8 mouse cellular contexts compared by ENCODE assay signal in the genomic region with DNA sequence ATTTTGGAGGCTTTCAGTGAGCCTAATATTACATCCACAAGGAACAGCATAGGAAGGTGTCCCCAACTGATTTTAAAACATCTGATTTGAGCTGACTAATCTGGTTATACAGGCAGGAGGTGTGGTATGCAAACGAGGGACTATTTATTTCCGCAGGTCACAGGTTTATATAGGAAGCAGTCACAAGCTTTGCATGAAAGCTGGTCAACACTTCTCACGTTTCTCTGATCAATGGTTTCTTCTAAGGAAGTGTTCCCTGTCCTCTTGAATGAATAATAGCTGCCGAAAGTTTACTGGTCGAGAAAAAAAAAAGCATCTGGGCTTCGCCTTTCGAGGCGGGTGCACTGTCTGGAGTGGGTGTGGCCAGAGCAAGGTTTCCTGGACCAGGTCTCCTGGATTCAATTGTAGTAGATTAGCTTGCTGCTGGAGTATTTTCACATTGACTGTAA. TPM values are rescaled to one million over a fixed set of nuclear protein-coding genes. Genes with fewer than 3 reads are reported as not detected.
DNase-seq lines count a peak whose midpoint lies in the region; ATAC-seq lines count a peak whose summit lies in the region.

No protein-coding gene starts in this region.

- no peaks in the 10 kb centered on the region for H3K9me3 ChIP-seq in heart, embryonic 12.5 days (replicated peaks)
- H3K9me3 ChIP-seq in kidney, embryonic 16.5 days (ENCODE audit: low read length), result peaks cover 4% of the 10 kb centered on the region; the same call in 1 of the 2 replicates

- H3K9ac ChIP-seq in heart, embryonic 12.5 days, result no peak overlapping the region
- peak overlapping the region; percentile 23; the same call in 1 of the 2 replicates for H3K9ac ChIP-seq in kidney, embryonic 16.5 days (replicated peaks; ENCODE audit: low read length)

- no peak overlapping the region; the same call in 1 of the 2 replicates for H3K27ac ChIP-seq in heart, embryonic 12.5 days (ENCODE audit: poor library complexity, severe bottlenecking)
- 0 out of 2 replicates have a peak overlapping the region, but pooled peaks have one; percentile 12 for H3K27ac ChIP-seq in kidney, embryonic 16.5 days (ENCODE audit: low read length)

- 16% methylated on average over 8 of the region's 8 CpGs for WGBS in heart, embryonic 12.5 days
- WGBS in kidney, embryonic 16.5 days, result 14% methylated on average over 8 of the region's 8 CpGs

- H3K27me3 ChIP-seq in heart, embryonic 12.5 days (replicated peaks), result no peaks in the 10 kb centered on the region
- no peaks in the 10 kb centered on the region for H3K27me3 ChIP-seq in kidney, embryonic 16.5 days (ENCODE audit: insufficient read depth, low read length)

- ATAC-seq in heart, embryonic 12.5 days (ENCODE audit: insufficient number of reproducible peaks, low FRiP score), result no peak
- no peak for ATAC-seq in kidney, embryonic 16.5 days (ENCODE audit: low FRiP score, low TSS enrichment)

- H3K36me3 ChIP-seq in heart, embryonic 12.5 days, result peaks cover 23% of the 10 kb centered on the region
- H3K36me3 ChIP-seq in kidney, embryonic 16.5 days (ENCODE audit: insufficient read depth, low read length), result peaks cover 13% of the 10 kb centered on the region

- H3K4me1 ChIP-seq in heart, embryonic 12.5 days (replicated peaks), result peaks cover 21% of the 10 kb centered on the region
- peaks cover 16% of the 10 kb centered on the region for H3K4me1 ChIP-seq in kidney, embryonic 16.5 days (ENCODE audit: insufficient read depth, low read length)

- H3K4me2 ChIP-seq in heart, embryonic 12.5 days, result peak overlapping the region; percentile 84
- H3K4me2 ChIP-seq in kidney, embryonic 16.5 days (replicated peaks; ENCODE audit: low read depth, low read length), result peak overlapping the region; percentile 66

- DNase-seq in heart, adult 11 months, result peak; percentile 90
- DNase-seq in heart, postnatal 25 days (ENCODE audit: low spot score), result no peak
- peak; percentile 46 for DNase-seq in c-Kit-positive CD71-positive TER-119-negative erythroid progenitor cells, embryonic 14.5 days (ENCODE audit: low read depth)
- DNase-seq in lung, postnatal 25 days (ENCODE audit: low spot score), result peak; percentile 8
- peak; percentile 32 for DNase-seq in yolk sac, embryonic 10.5 days (ENCODE audit: low spot score)
- no peak for DNase-seq in urinary bladder, adult 18-20 months (ENCODE audit: low spot score in 2 of 2)

- peak overlapping the region; percentile 79 for H3K4me3 ChIP-seq in heart, embryonic 12.5 days
- peak overlapping the region; percentile 69 for H3K4me3 ChIP-seq in kidney, embryonic 16.5 days (ENCODE audit: low read length)

- intact Hi-C loops in heart, postnatal 25 days (cut with DNase I), result no loop called here

RNA-seq across cellular contexts. Expression of a gene that starts 1.0 kb away (rescaled TPM):
- 10 to 100 TPM; 12.5 TPM for total RNA-seq in heart, postnatal 25 days (2021)
- polyA plus RNA-seq in heart, embryonic 12.5 days (2016; fragmentation: Nextera tagmentation; extraction: Ambion mirVana), result 11.4 and 12.3 TPM in 2 replicates
- polyA plus RNA-seq in kidney, embryonic 16.5 days (2015; fragmentation: Nextera tagmentation; extraction: Ambion mirVana), result 11.7 and 12.2 TPM in 2 replicates

Comparison
In these comparisons a context has a peak if more than half of its experiments do, and no peak if none do; other contexts are left out.
1. DNase-seq: peak in heart, adult 11 months (single experiment), c-Kit-positive CD71-positive TER-119-negative erythroid progenitor cells, embryonic 14.5 days (single experiment), lung, postnatal 25 days (single experiment) and yolk sac, embryonic 10.5 days (single experiment); none in heart, postnatal 25 days (single experiment) and urinary bladder, adult 18-20 months (0 of 2).